Mouse (Mus musculus) intestine, embryonic 15.5 days (tissue): ENCODE results near the gene Itgb3bp. TPM values are rescaled to one million over a fixed set of nuclear protein-coding genes. Genes with fewer than 3 reads are reported as not detected.

ENCODE experiments used
- ATAC-seq: fragments of 200-750 bp; cut with Nextera tagmentation; 2 replicates; pipeline ENCODE4 v1.8.0; 2017; ENCODE audit warnings: moderate TSS enrichment, moderate library complexity
- H3K27ac ChIP-seq: fragments of 300-500 bp; sonication (generic); 2 replicates; pipeline ENCODE4 v1.5.1; 2015; ENCODE audit warnings: mild to moderate bottlenecking, inconsistent platforms
- H3K27me3 ChIP-seq: fragments of 300-500 bp; sonication (generic); replicated peaks from 2 replicates; pipeline ENCODE4 v1.6.1; 2015; ENCODE audit warnings: inconsistent platforms
- H3K36me3 ChIP-seq: fragments of 300-500 bp; sonication (generic); 2 replicates; pipeline ENCODE4 v1.6.1; 2015; ENCODE audit warnings: inconsistent platforms
- H3K4me1 ChIP-seq: fragments of 300-500 bp; sonication (generic); replicated peaks from 2 replicates; pipeline ENCODE4 v1.6.1; 2015; ENCODE audit warnings: inconsistent platforms
- H3K4me2 ChIP-seq: fragments of 300-500 bp; sonication (generic); replicated peaks from 2 replicates; pipeline ENCODE4 v1.6.1; 2015; ENCODE audit warnings: mild to moderate bottlenecking, inconsistent platforms
- H3K4me3 ChIP-seq: fragments of 300-500 bp; sonication (generic); replicated peaks from 2 replicates; pipeline ENCODE4 v1.5.1; 2015; ENCODE audit warnings: inconsistent platforms
- H3K9ac ChIP-seq: fragments of 300-500 bp; sonication (generic); 2 replicates; pipeline ENCODE4 v1.6.1; 2015; ENCODE audit warnings: inconsistent platforms
- H3K9me3 ChIP-seq: fragments of 300-500 bp; sonication (generic); 2 replicates; pipeline ENCODE4 v1.6.1; 2016; ENCODE audit warnings: inconsistent platforms
- WGBS: fragments of 180-500 bp; shearing (Covaris S2); methylation state at CpG from one replicate; pipeline ENCODE4 v1.1.7; 2015; 5-methylcytosine and 5-hydroxymethylcytosine counted together
- polyA plus RNA-seq: library from polyadenylated mRNA; unstranded; fragments of >200 nt; fragmentation: Nextera tagmentation; extraction: Ambion mirVana; gene quantifications from 2 replicates; pipeline ENCODE4 v1.2.1, GENCODE M21; 2015

The Itgb3bp gene
- 34.6 and 40.1 TPM in 2 replicates for polyA plus RNA-seq

DNA sequence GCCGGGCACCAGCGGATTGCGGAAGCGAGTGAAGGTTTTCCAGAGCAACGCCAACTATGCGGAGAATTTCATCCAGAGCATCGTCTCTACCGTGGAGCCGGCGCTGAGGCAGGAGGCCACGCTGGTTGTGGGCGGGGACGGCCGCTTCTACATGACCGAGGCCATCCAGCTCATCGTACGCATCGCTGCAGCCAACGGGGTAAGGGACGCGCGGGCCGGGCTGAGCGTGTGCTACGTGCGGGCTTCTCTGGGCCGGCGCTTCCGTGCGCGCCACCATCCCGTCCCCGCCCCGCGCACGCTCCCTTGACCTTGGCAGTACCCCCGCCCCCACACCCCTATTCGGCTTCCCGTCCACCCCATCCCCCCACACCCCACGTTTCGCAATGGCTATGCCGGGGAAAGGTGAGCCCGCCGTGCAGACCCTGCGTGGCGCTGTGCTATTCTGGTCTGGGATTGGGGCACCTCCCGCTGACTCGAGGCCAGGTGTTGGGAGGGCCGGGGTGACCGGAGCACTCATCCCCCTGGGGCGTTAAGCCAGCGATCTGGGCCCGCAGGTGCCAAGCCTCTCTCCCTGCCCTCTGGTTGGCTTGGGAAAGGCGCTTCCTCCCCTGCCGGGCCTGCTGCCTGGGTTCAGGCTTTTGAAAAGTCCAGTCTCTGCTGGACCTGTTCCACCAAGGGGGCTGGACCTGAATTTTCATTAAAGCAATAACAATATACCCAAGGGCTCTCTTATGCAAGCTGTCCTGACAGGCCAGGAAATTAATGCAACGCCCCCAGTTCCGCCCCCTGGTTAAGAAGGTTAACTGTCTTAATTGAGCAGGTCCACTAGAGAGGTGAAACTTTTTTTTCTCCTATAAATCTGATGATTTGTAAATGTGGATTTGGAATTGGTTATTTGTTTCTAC, at the start of gene Itgb3bp:
Gene Itgb3bp (minus strand): TSS at position 201 of the 905 bp plus-strand sequence.
- H3K4me3 ChIP-seq: peak within 1 kb of the TSS; percentile 71
- peak within 1 kb of the TSS; percentile 99 for H3K27ac ChIP-seq
- 1% methylated on average over 56 of the region's 57 CpGs for WGBS
- H3K4me1 ChIP-seq: peaks cover 11% of the 10 kb centered on the region
- no peaks in the 10 kb centered on the region for H3K27me3 ChIP-seq
- ATAC-seq: peak; percentile 94
- H3K4me2 ChIP-seq: peak within 1 kb of the TSS; percentile 91
- no peaks in the 10 kb centered on the region for H3K9me3 ChIP-seq
- H3K9ac ChIP-seq: peak within 1 kb of the TSS; percentile 77
- no peaks in the 10 kb centered on the region for H3K36me3 ChIP-seq

DNA sequence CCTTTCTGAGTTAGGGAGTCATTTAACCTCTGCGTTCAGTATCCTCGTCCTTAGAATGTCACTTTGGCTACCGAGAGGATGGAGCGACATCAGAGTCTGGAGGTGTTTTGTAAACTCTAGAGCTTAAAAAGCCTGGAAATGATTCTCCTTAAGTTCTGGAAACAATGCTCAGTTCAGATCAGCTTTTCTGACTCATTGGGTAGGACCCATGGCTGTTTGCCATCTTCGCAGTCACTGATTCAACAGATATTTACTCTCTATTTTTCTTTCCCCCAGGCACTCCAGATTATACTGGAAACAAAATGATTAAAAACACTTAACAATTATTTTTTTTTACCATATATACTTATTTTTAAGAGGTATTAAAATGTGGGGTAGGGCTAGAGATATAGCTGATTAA, 49.7 kb upstream of the Itgb3bp start:
- Histone ChIP-seq H3K4me2 (no peak overlapping the region), H3K9me3 (no peaks in the 10 kb centered on the region), H3K9ac (no peak overlapping the region), H3K27me3 (no peaks in the 10 kb centered on the region), H3K4me1 (no peaks in the 10 kb centered on the region), H3K36me3 (0 out of 2 replicates have a peak, but pooled peaks cover 6% of the 10 kb centered on the region), H3K27ac (no peak overlapping the region), H3K4me3 (no peak overlapping the region)
- WGBS: 90% methylated on average over 5 of the region's 5 CpGs
- no peak for ATAC-seq

DNA sequence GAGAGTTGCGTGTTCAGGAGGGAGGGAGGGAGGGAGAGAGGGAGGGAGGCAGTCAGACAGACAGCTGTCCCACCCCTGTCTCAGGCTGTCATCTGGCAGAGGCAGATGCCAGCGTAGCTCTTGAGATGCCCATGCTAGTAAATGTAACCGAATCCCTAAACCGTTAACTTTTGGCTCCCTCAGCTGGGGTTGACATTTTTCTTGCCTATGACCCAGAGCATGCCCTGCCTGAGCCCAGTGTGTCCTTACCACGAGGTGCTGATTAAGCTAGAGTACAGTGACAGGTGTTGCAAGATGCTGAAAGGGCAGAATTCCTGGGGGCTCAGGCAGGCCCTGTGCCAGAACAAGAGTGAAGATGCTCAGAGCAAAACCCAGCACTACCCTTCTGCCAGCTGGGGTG, 44.8 kb upstream of the Itgb3bp start:
- H3K9me3 ChIP-seq: no peaks in the 10 kb centered on the region
- H3K4me1 ChIP-seq: no peaks in the 10 kb centered on the region
- H3K27me3 ChIP-seq: no peaks in the 10 kb centered on the region
- no peak overlapping the region for H3K27ac ChIP-seq
- 75% methylated on average over 5 of the region's 5 CpGs for WGBS
- no peaks in the 10 kb centered on the region; the same call in 1 of the 2 replicates for H3K36me3 ChIP-seq
- H3K4me2 ChIP-seq: no peak overlapping the region
- no peak overlapping the region for H3K4me3 ChIP-seq
- ATAC-seq: no peak
- no peak overlapping the region for H3K9ac ChIP-seq

DNA sequence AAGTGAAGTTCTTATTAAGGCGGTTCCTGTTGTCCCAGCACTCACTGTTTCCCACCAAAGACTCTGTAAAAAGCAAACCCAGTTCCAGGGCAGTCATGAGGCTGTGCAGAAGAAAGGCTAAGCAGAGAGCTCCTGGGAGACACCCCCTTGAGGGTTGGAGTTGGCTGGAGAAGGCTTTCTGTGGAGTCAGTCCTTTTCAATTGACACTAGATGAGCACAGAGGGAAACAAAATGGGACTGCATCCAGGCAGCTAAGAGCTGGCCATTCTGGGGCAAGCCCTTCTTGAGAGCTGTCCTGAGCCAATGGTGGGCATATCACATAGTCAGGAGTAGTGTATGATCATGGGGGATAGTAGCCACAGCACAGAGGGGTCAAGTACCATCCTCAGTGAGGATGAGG, 44.3 kb upstream of the Itgb3bp start:
- no peak overlapping the region for H3K4me3 ChIP-seq
- no peaks in the 10 kb centered on the region for H3K4me1 ChIP-seq
- H3K9ac ChIP-seq: no peak overlapping the region
- H3K27ac ChIP-seq: no peak overlapping the region
- no peaks in the 10 kb centered on the region for H3K27me3 ChIP-seq
- no peaks in the 10 kb centered on the region; the same call in 1 of the 2 replicates for H3K36me3 ChIP-seq
- 94% methylated on average over 1 of the region's 1 CpGs for WGBS
- H3K9me3 ChIP-seq: no peaks in the 10 kb centered on the region
- H3K4me2 ChIP-seq: no peak overlapping the region
- no peak for ATAC-seq

DNA sequence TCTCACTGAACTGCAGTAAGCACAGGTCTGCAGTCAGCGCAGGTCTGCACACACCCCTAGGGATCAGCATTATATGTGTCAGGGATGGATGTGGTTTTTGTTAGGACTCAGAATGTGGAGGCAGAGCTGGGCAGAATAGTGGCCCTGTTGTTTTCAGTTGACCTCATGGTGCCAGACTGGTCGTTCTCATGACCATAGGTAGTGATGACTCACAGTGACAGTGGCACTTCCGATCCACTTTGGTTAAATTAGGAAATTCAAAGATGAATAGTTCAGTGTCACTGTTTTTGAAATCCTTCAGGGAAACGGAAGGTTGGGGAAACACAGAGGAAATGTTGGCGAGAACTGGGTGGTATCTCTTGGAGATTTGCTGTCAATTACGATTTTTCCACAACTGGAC, 43.3 kb upstream of the Itgb3bp start:
- Histone ChIP-seq H3K36me3 (no peaks in the 10 kb centered on the region; the same call in 1 of the 2 replicates), H3K9me3 (no peaks in the 10 kb centered on the region), H3K9ac (no peak overlapping the region), H3K27me3 (no peaks in the 10 kb centered on the region), H3K4me2 (no peak overlapping the region), H3K4me3 (no peak overlapping the region), H3K27ac (no peak overlapping the region), H3K4me1 (no peaks in the 10 kb centered on the region)
- ATAC-seq: no peak
- 82% methylated on average over 6 of the region's 6 CpGs for WGBS

DNA sequence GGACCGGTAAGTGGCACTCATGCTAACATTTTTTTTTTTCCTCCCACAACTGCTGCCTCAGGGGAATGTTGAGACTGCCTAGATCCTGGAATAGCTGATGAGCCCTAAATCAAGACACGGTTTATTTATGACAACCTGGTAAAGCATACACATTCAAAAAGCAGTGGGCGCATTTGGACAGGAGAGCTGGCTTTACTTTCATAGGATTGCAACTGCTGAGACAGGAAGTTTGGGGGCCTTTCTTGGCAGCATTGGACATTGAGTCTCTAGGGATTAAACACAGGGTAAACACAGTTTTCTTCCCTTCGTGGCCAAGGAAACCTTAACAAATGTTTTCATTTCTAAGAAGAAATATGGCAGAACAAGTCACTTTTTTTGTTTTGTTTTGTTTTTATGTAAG, 40.5 kb upstream of the Itgb3bp start:
- Histone ChIP-seq H3K4me2 (no peak overlapping the region), H3K4me1 (no peaks in the 10 kb centered on the region), H3K36me3 (no peaks in the 10 kb centered on the region; the same call in 1 of the 2 replicates), H3K27ac (no peak overlapping the region), H3K4me3 (no peak overlapping the region), H3K9ac (no peak overlapping the region), H3K9me3 (no peaks in the 10 kb centered on the region), H3K27me3 (no peaks in the 10 kb centered on the region)
- no peak for ATAC-seq
- WGBS: 53% methylated on average over 4 of the region's 4 CpGs

DNA sequence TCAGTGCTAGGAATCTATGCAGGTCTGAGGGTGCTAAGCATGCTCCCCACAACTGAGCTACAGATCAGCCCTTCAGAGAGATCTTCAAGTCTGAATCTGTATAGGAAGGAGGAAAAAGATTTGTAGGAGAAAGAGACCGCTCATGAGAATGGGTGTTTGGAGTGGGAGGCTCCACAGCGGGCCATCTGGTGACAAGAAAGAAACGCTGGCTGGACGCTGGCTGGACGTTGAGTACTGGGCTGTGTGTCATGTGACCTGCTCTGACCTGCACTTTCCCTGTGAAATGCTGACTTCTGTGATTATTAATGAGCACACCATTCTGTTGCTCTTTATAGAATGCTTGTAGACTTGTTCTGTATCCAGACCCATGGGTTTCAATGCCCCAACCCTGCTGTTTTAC, 39.7 kb upstream of the Itgb3bp start:
- no peak overlapping the region for H3K27ac ChIP-seq
- H3K4me3 ChIP-seq: no peak overlapping the region
- H3K9me3 ChIP-seq: no peaks in the 10 kb centered on the region
- H3K36me3 ChIP-seq: no peaks in the 10 kb centered on the region; the same call in 1 of the 2 replicates
- 52% methylated on average over 5 of the region's 5 CpGs for WGBS
- no peak overlapping the region for H3K4me2 ChIP-seq
- no peaks in the 10 kb centered on the region for H3K4me1 ChIP-seq
- no peak overlapping the region for H3K9ac ChIP-seq
- ATAC-seq: no peak
- H3K27me3 ChIP-seq: no peaks in the 10 kb centered on the region

DNA sequence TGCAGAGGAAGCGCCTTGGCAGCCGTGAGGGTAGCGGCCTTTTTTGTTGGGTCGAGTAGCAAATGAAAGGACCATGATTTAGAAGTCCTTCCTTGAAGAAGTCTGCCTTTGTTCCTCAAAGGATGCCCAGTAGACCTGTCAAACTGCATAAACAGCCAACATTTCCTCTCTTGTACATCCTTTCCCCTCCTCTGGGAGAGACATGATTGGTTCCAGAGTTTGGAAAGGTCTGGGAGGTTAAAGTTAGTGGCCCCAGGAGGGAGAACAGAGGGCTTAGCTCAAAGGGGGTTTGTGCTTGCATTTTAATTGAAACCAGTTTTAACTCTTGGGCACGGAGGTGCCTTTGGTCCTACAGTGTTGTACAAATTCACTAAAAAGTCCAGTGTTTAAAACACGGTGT, 36.9 kb upstream of the Itgb3bp start:
- Histone ChIP-seq H3K4me3 (no peak overlapping the region), H3K27ac (no peak overlapping the region), H3K4me2 (no peak overlapping the region), H3K4me1 (0 out of 2 replicates have a peak, but pooled peaks cover 2% of the 10 kb centered on the region), H3K9ac (no peak overlapping the region), H3K27me3 (no peaks in the 10 kb centered on the region), H3K36me3 (no peaks in the 10 kb centered on the region), H3K9me3 (no peaks in the 10 kb centered on the region)
- WGBS: 73% methylated on average over 6 of the region's 6 CpGs
- ATAC-seq: no peak

DNA sequence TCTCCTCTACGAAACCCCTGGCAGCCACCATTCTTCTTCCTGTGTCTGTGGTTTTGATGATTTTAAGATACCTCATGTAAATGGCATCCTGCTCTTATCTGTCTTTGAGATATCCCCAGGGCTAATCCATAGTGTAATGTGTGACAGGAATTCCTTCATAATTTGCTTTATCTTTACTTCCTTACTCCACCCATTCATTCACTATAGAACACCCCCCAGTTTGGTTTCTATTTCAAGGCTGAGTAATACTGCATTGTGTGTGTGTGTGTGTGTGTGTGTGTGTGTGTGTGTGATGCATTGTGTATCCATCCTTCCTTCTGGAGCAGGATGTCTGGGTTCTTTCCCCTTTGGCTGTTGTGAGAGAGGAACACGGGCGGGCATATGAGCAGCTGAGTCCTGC, 29.7 kb upstream of the Itgb3bp start:
- Histone ChIP-seq H3K9me3 (no peaks in the 10 kb centered on the region), H3K4me2 (no peak overlapping the region), H3K36me3 (no peaks in the 10 kb centered on the region), H3K4me1 (0 out of 2 replicates have a peak, but pooled peaks cover 2% of the 10 kb centered on the region), H3K4me3 (no peak overlapping the region), H3K27ac (no peak overlapping the region), H3K27me3 (no peaks in the 10 kb centered on the region), H3K9ac (no peak overlapping the region)
- 51% methylated on average over 3 of the region's 3 CpGs for WGBS
- ATAC-seq: 0 out of 2 replicates have a peak, but pooled peaks have one; percentile 34

DNA sequence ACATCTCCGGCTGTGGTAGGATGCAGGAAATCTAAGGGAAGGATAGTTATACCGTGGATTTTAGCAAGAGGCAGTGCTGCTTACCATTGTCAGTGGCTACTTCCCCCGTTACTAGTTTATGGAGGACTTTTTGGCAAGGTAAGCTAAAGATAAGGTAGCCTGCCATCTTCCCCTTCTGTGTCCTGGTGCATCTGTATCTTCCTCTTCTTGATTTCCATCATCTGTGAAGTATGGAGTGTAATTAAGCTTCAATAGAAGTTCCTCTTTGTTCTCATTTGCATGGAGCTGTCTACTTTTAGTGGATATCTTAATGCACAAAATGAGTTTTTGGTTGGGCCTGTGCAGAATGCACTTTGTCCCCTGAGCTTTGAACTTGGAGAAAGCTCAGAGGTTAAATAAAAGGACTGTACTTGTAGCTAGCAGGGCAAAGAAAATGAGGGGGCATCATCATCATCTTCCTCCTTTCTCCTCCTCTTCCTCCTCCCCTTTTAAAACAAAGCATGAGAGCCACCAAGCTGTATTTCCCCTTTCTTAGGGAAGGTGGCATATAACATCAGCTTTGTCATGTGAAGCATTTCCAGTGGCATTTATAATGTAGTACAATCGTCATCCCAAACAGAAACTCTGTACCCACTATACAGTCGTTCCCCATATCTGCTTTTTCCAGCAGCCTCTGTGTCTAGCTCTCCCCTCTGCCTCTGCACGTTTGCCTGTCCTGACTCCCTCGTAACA, 28.6 kb upstream of the Itgb3bp start:
- Histone ChIP-seq H3K27me3 (no peaks in the 10 kb centered on the region), H3K27ac (no peak overlapping the region), H3K9me3 (no peaks in the 10 kb centered on the region), H3K4me1 (0 out of 2 replicates have a peak, but pooled peaks cover 2% of the 10 kb centered on the region), H3K36me3 (no peaks in the 10 kb centered on the region), H3K9ac (no peak overlapping the region), H3K4me2 (no peak overlapping the region), H3K4me3 (no peak overlapping the region)
- 70% methylated on average over 7 of the region's 7 CpGs for WGBS
- ATAC-seq: no peak

DNA sequence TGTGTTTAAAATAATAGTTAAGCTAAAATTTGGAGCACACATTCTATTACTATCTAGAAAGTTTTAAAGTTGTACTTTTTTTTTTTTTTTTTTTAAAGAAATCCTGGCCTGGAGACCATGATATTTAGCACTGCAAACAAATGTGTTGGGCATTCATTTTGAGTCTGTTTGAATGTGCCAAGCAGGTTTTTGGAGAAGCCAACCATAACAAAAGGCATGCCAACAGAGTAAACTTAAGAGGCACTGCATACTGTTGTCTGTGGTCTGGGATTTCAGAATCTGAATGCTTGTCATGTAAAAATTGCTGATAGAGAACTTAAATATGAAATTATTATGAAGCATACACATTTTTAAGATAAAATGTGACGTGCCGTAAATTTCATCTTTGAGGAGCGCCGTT, 27.6 kb upstream of the Itgb3bp start:
- Histone ChIP-seq H3K36me3 (no peaks in the 10 kb centered on the region), H3K27ac (no peak overlapping the region), H3K4me3 (no peak overlapping the region), H3K27me3 (no peaks in the 10 kb centered on the region), H3K4me1 (no peaks in the 10 kb centered on the region), H3K9me3 (no peaks in the 10 kb centered on the region), H3K9ac (no peak overlapping the region), H3K4me2 (no peak overlapping the region)
- no peak for ATAC-seq
- 88% methylated on average over 4 of the region's 4 CpGs for WGBS

DNA sequence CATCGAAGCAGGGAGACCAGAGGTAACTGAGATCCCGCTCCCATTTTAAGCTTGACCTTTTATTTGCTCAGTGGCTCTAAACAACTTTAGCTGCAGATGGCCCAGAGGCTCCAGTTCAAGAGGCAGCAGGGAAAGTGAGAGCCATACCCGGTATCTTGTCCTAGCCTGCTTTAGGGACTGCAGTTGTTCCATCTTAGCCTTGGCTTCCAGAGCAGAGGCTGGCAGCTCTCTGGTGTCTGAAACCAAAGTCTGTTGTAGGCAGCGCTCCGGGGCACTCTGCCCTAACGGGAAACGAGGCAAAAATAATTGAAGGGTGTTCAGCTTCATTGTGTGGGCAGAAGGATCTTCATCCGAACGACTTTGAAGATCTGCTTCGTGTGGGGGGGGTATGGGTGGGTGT, 25.8 kb upstream of the Itgb3bp start:
- Histone ChIP-seq H3K4me3 (no peak overlapping the region), H3K9me3 (no peaks in the 10 kb centered on the region), H3K27me3 (no peaks in the 10 kb centered on the region), H3K4me2 (no peak overlapping the region), H3K9ac (no peak overlapping the region), H3K36me3 (no peaks in the 10 kb centered on the region), H3K4me1 (no peaks in the 10 kb centered on the region), H3K27ac (no peak overlapping the region)
- WGBS: 86% methylated on average over 10 of the region's 10 CpGs
- ATAC-seq: no peak
